In the genomic region with DNA sequence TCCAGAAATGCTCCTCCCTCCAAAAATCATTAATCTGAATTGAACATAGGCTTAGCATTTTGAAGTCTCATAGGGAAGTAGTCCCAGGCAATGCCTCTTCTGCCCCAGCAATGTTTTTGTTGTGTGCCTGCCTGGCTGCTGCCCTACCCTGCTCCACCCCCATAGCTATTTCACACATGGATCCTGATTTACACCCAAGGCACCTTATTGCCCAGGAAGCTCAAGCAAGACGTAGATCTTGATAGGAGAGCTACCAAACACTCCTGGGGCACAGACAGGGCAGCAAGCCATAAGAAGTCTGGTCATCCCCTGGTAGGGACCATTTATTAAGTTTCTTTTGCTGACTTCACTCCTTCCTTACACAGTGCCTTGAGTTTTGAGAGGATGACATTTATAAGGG, we compare ENCODE assay signal across 17 mouse cellular contexts.
DNase-seq lines count a peak whose midpoint lies in the region; ATAC-seq and TF ChIP-seq lines count a peak whose summit lies in the region.
"Had no signal": no experiment of that assay in that cellular context is flagged by ENCODE, and none has a peak within 500 bp of the region (broad histone marks: within the 10 kb centered on the region; RNA-seq: fewer than 3 reads in every experiment).

No protein-coding gene starts in this region.

- H3K4me3 ChIP-seq in intestine, embryonic 14.5 days (ENCODE audit: low read depth, low read length): no peak overlapping the region
- H3K4me3 ChIP-seq in intestine, postnatal 0 days (ENCODE audit: low read depth, low read length): no peak overlapping the region
- H3K4me3 ChIP-seq in midbrain, embryonic 14.5 days (replicated peaks; ENCODE audit: low read depth, low read length): no peak overlapping the region
- H3K4me3 ChIP-seq in midbrain, embryonic 11.5 days (ENCODE audit: low read depth, low read length): no peak overlapping the region
- H3K4me3 ChIP-seq in liver, embryonic 12.5 days: no peak overlapping the region
- H3K4me3 ChIP-seq in stomach, embryonic 14.5 days (ENCODE audit: low read depth, low read length): no peak overlapping the region
- no peak overlapping the region for H3K4me3 ChIP-seq in forebrain, embryonic 14.5 days (ENCODE audit: low read depth, low read length)
- no peak overlapping the region for H3K4me3 ChIP-seq in embryonic facial prominence, embryonic 10.5 days
- H3K4me3 ChIP-seq: embryonic facial prominence, embryonic 15.5 days; hindbrain, embryonic 15.5 days had no signal

- H3K27ac ChIP-seq in intestine, embryonic 14.5 days (ENCODE audit: low read depth): no peak overlapping the region
- H3K27ac ChIP-seq in intestine, postnatal 0 days (ENCODE audit: low read depth, low read length): no peak overlapping the region
- 0 out of 2 replicates have a peak overlapping the region, but pooled peaks have one; percentile 1 for H3K27ac ChIP-seq in midbrain, embryonic 14.5 days (replicated peaks; ENCODE audit: low read depth, low read length)
- no peak overlapping the region for H3K27ac ChIP-seq in midbrain, embryonic 11.5 days (ENCODE audit: low read depth, low read length)
- H3K27ac ChIP-seq in liver, embryonic 12.5 days: peak overlapping the region; percentile 77
- H3K27ac ChIP-seq in stomach, embryonic 14.5 days (ENCODE audit: low read length): 0 out of 2 replicates have a peak overlapping the region, but pooled peaks have one; percentile 35
- H3K27ac ChIP-seq in forebrain, embryonic 14.5 days (ENCODE audit: low read depth, low read length): no peak overlapping the region
- H3K27ac ChIP-seq in embryonic facial prominence, embryonic 10.5 days (replicated peaks): no peak overlapping the region
- H3K27ac ChIP-seq: embryonic facial prominence, embryonic 15.5 days; hindbrain, embryonic 15.5 days had no signal

- H3K36me3 ChIP-seq in intestine, embryonic 14.5 days (ENCODE audit: control insufficient read depth, insufficient read depth, low read length): 0 out of 2 replicates have a peak, but pooled peaks cover 5% of the 10 kb centered on the region
- no peaks in the 10 kb centered on the region for H3K36me3 ChIP-seq in intestine, postnatal 0 days (ENCODE audit: control insufficient read depth, insufficient read depth)
- H3K36me3 ChIP-seq in midbrain, embryonic 14.5 days (ENCODE audit: control insufficient read depth, insufficient read depth, low read length): no peaks in the 10 kb centered on the region
- H3K36me3 ChIP-seq in midbrain, embryonic 11.5 days (ENCODE audit: control insufficient read depth, insufficient read depth, low read length): no peaks in the 10 kb centered on the region
- H3K36me3 ChIP-seq in liver, embryonic 12.5 days: peaks cover 67% of the 10 kb centered on the region
- H3K36me3 ChIP-seq in stomach, embryonic 14.5 days (ENCODE audit: control insufficient read depth, insufficient read depth, low read length): no peaks in the 10 kb centered on the region; the same call in 1 of the 2 replicates
- 0 out of 2 replicates have a peak, but pooled peaks cover 4% of the 10 kb centered on the region for H3K36me3 ChIP-seq in forebrain, embryonic 14.5 days (ENCODE audit: control insufficient read depth, insufficient read depth, low read length)
- H3K36me3 ChIP-seq in embryonic facial prominence, embryonic 10.5 days (replicated peaks): peaks cover 34% of the 10 kb centered on the region
- H3K36me3 ChIP-seq: embryonic facial prominence, embryonic 15.5 days; hindbrain, embryonic 15.5 days had no signal

- H3K9me3 ChIP-seq in intestine, embryonic 14.5 days (ENCODE audit: control insufficient read depth, low read length): no peaks in the 10 kb centered on the region
- no peaks in the 10 kb centered on the region for H3K9me3 ChIP-seq in intestine, postnatal 0 days (ENCODE audit: control insufficient read depth)
- H3K9me3 ChIP-seq in midbrain, embryonic 14.5 days (ENCODE audit: control insufficient read depth, low read length): no peaks in the 10 kb centered on the region
- no peaks in the 10 kb centered on the region for H3K9me3 ChIP-seq in midbrain, embryonic 11.5 days (ENCODE audit: control insufficient read depth, low read length)
- H3K9me3 ChIP-seq in liver, embryonic 12.5 days (replicated peaks): no peaks in the 10 kb centered on the region
- no peaks in the 10 kb centered on the region for H3K9me3 ChIP-seq in stomach, embryonic 14.5 days (ENCODE audit: control insufficient read depth, low read depth, low read length)
- H3K9me3 ChIP-seq in forebrain, embryonic 14.5 days (replicated peaks; ENCODE audit: control insufficient read depth, low read length): no peaks in the 10 kb centered on the region
- no peaks in the 10 kb centered on the region for H3K9me3 ChIP-seq in embryonic facial prominence, embryonic 10.5 days
- H3K9me3 ChIP-seq: embryonic facial prominence, embryonic 15.5 days; hindbrain, embryonic 15.5 days had no signal

- WGBS in intestine, embryonic 14.5 days: 27% methylated on average over 1 of the region's 1 CpGs
- WGBS in intestine, postnatal 0 days: 16% methylated on average over 1 of the region's 1 CpGs
- 56% methylated on average over 1 of the region's 1 CpGs for WGBS in midbrain, embryonic 14.5 days
- WGBS in midbrain, embryonic 11.5 days: 55% methylated on average over 1 of the region's 1 CpGs
- WGBS in liver, embryonic 12.5 days (ENCODE audit: insufficient replicate concordance): 42% methylated on average over 1 of the region's 1 CpGs
- 21% methylated on average over 1 of the region's 1 CpGs for WGBS in stomach, embryonic 14.5 days
- WGBS in forebrain, embryonic 14.5 days: 45% methylated on average over 1 of the region's 1 CpGs
- 67% methylated on average over 1 of the region's 1 CpGs for WGBS in embryonic facial prominence, embryonic 10.5 days

- peaks cover 18% of the 10 kb centered on the region for H3K4me1 ChIP-seq in intestine, embryonic 14.5 days (replicated peaks; ENCODE audit: control insufficient read depth, insufficient read depth, low read length)
- H3K4me1 ChIP-seq in intestine, postnatal 0 days (replicated peaks; ENCODE audit: control insufficient read depth, insufficient read depth, low read length): 0 out of 2 replicates have a peak, but pooled peaks cover 6% of the 10 kb centered on the region
- peaks cover 9% of the 10 kb centered on the region; the same call in 1 of the 2 replicates for H3K4me1 ChIP-seq in midbrain, embryonic 14.5 days (ENCODE audit: control insufficient read depth, insufficient read depth, low read length)
- H3K4me1 ChIP-seq in midbrain, embryonic 11.5 days (ENCODE audit: control insufficient read depth, insufficient read depth, low read length): peaks cover 4% of the 10 kb centered on the region; the same call in 1 of the 2 replicates
- H3K4me1 ChIP-seq in liver, embryonic 12.5 days: peaks cover 76% of the 10 kb centered on the region
- peaks cover 5% of the 10 kb centered on the region; the same call in 1 of the 2 replicates for H3K4me1 ChIP-seq in stomach, embryonic 14.5 days (ENCODE audit: control insufficient read depth, insufficient read depth, low read length)
- 0 out of 2 replicates have a peak, but pooled peaks cover 3% of the 10 kb centered on the region for H3K4me1 ChIP-seq in forebrain, embryonic 14.5 days (ENCODE audit: control insufficient read depth, insufficient read depth, low read length)
- H3K4me1 ChIP-seq in embryonic facial prominence, embryonic 10.5 days: peaks cover 4% of the 10 kb centered on the region; the same call in 1 of the 2 replicates

- DNase-seq in intestine, embryonic 14.5 days (ENCODE audit: low spot score): no peak
- no peak for DNase-seq in midbrain, embryonic 14.5 days
- no peak for DNase-seq in midbrain, embryonic 11.5 days (ENCODE audit: low spot score, missing footprints)
- DNase-seq in forebrain, embryonic 14.5 days (ENCODE audit: low spot score): no peak
- DNase-seq in embryonic facial prominence, embryonic 10.5 days (ENCODE audit: low spot score): no peak
- DNase-seq: gastrocnemius, postnatal 36 days; layer of hippocampus, postnatal 36 days; left cerebral cortex, postnatal 4 days; lung, adult 2 months; right cerebral cortex, postnatal 4 days; thymus, adult 18-20 months had no signal

- no peak for ATAC-seq in intestine, embryonic 14.5 days (replicated peaks; ENCODE audit: low FRiP score, low TSS enrichment, low read depth)
- ATAC-seq in intestine, postnatal 0 days: no peak
- no peak for ATAC-seq in midbrain, embryonic 14.5 days (ENCODE audit: low FRiP score, low TSS enrichment)
- no peak for ATAC-seq in midbrain, embryonic 11.5 days (ENCODE audit: low FRiP score)
- no peak for ATAC-seq in liver, embryonic 12.5 days
- no peak for ATAC-seq in stomach, embryonic 14.5 days (ENCODE audit: insufficient number of reproducible peaks, insufficient read depth, low FRiP score, low read depth)
- no peak for ATAC-seq in forebrain, embryonic 14.5 days
- ATAC-seq: CD4-positive, CD25-positive, alpha-beta regulatory T cell, adult 4 months had no signal

- no peak for TF ChIP-seq CTCF in intestine, postnatal 0 days (IDR thresholded peaks at IDR 0.05; ENCODE audit: low read depth)

- no peak overlapping the region for H3K9ac ChIP-seq in intestine, embryonic 14.5 days (ENCODE audit: low read length)
- no peak overlapping the region for H3K9ac ChIP-seq in intestine, postnatal 0 days (ENCODE audit: low read depth, low read length)
- H3K9ac ChIP-seq in midbrain, embryonic 14.5 days (replicated peaks; ENCODE audit: low read length): no peak overlapping the region
- H3K9ac ChIP-seq in midbrain, embryonic 11.5 days (ENCODE audit: low read length): no peak overlapping the region
- no peak overlapping the region for H3K9ac ChIP-seq in liver, embryonic 12.5 days
- no peak overlapping the region for H3K9ac ChIP-seq in stomach, embryonic 14.5 days (replicated peaks; ENCODE audit: low read depth, low read length)
- H3K9ac ChIP-seq in forebrain, embryonic 14.5 days (ENCODE audit: low read length): no peak overlapping the region
- H3K9ac ChIP-seq: embryonic facial prominence, embryonic 15.5 days; hindbrain, embryonic 15.5 days had no signal

- 0 out of 2 replicates have a peak overlapping the region, but pooled peaks have one; percentile 3 for H3K4me2 ChIP-seq in intestine, embryonic 14.5 days (ENCODE audit: low read length)
- H3K4me2 ChIP-seq in intestine, postnatal 0 days (replicated peaks; ENCODE audit: low read depth): no peak overlapping the region
- no peak overlapping the region for H3K4me2 ChIP-seq in midbrain, embryonic 14.5 days (ENCODE audit: low read length)
- H3K4me2 ChIP-seq in midbrain, embryonic 11.5 days: no peak overlapping the region
- H3K4me2 ChIP-seq in liver, embryonic 12.5 days: 0 out of 2 replicates have a peak overlapping the region, but pooled peaks have one; percentile 24
- no peak overlapping the region for H3K4me2 ChIP-seq in stomach, embryonic 14.5 days (replicated peaks; ENCODE audit: low read depth, low read length)
- H3K4me2 ChIP-seq in forebrain, embryonic 14.5 days (ENCODE audit: low read length): no peak overlapping the region
- H3K4me2 ChIP-seq: embryonic facial prominence, embryonic 15.5 days; hindbrain, embryonic 15.5 days had no signal

- H3K27me3 ChIP-seq in intestine, embryonic 14.5 days (replicated peaks; ENCODE audit: control insufficient read depth, insufficient read depth, low read length): no peaks in the 10 kb centered on the region
- H3K27me3 ChIP-seq in intestine, postnatal 0 days (replicated peaks; ENCODE audit: control insufficient read depth, insufficient read depth, low read length): no peaks in the 10 kb centered on the region
- H3K27me3 ChIP-seq in midbrain, embryonic 14.5 days (ENCODE audit: control insufficient read depth, insufficient read depth, low read length): no peaks in the 10 kb centered on the region
- H3K27me3 ChIP-seq in midbrain, embryonic 11.5 days (ENCODE audit: control insufficient read depth, insufficient read depth, low read length): no peaks in the 10 kb centered on the region
- H3K27me3 ChIP-seq in liver, embryonic 12.5 days (replicated peaks): no peaks in the 10 kb centered on the region
- H3K27me3 ChIP-seq in stomach, embryonic 14.5 days (ENCODE audit: control insufficient read depth, insufficient read depth, low read length): no peaks in the 10 kb centered on the region
- no peaks in the 10 kb centered on the region for H3K27me3 ChIP-seq in forebrain, embryonic 14.5 days (replicated peaks; ENCODE audit: control insufficient read depth, insufficient read depth, low read length)
- H3K27me3 ChIP-seq in embryonic facial prominence, embryonic 10.5 days (replicated peaks; ENCODE audit: low read depth, poor library complexity, severe bottlenecking): no peaks in the 10 kb centered on the region
- H3K27me3 ChIP-seq: embryonic facial prominence, embryonic 15.5 days; hindbrain, embryonic 15.5 days had no signal

Comparison
In these comparisons a context has a peak if more than half of its experiments do, and no peak if none do; other contexts are left out.
1. H3K27ac ChIP-seq: peak in midbrain, embryonic 14.5 days (single experiment), liver, embryonic 12.5 days (single experiment) and stomach, embryonic 14.5 days (single experiment); none in intestine, embryonic 14.5 days (single experiment), intestine, postnatal 0 days (single experiment), midbrain, embryonic 11.5 days (single experiment), forebrain, embryonic 14.5 days (single experiment) and embryonic facial prominence, embryonic 10.5 days (single experiment).
2. H3K4me2 ChIP-seq: peak in intestine, embryonic 14.5 days (single experiment) and liver, embryonic 12.5 days (single experiment); none in intestine, postnatal 0 days (single experiment), midbrain, embryonic 14.5 days (single experiment), midbrain, embryonic 11.5 days (single experiment), stomach, embryonic 14.5 days (single experiment) and forebrain, embryonic 14.5 days (single experiment).